15 mouse cellular contexts compared by ENCODE assay signal in genomic region chr10:39589765-39590546, GRCm38 (mm10). TPM values are rescaled to one million over a fixed set of nuclear protein-coding genes. Genes with fewer than 3 reads are reported as not detected.
A peak's percentile ranks its signal among the peaks of the same experiment; 100 is the strongest.
DNase-seq lines count a peak whose midpoint lies in the region; ATAC-seq and TF ChIP-seq lines count a peak whose summit lies in the region.
"Had no signal": no experiment of that assay in that cellular context is flagged by ENCODE, and none has a peak within 500 bp of the region (broad histone marks: within the 10 kb centered on the region; RNA-seq: fewer than 3 reads in every experiment).

No protein-coding gene starts in this region.

- 73% methylated on average over 19 of the region's 19 CpGs for WGBS in hindbrain, postnatal 0 days
- 84% methylated on average over 19 of the region's 19 CpGs for whole genome bisulfite sequencing in hindbrain, embryonic 12.5 days
- WGBS in limb, embryonic 10.5 days: 87% methylated on average over 19 of the region's 19 CpGs

- no peak for DNase-seq in hindbrain, postnatal 0 days (ENCODE audit: low spot score)
- DNase-seq in 416B (ENCODE audit: low read depth) (peak; percentile 40), ES-E14 (ENCODE audit: low read depth, low spot score) (no peak)
- peak; percentile 25 for DNase-seq in limb, embryonic 10.5 days (ENCODE audit: low spot score)
- no peak for DNase-seq in right cerebral cortex, postnatal 25 days
- no peak for DNase-seq in urinary bladder, postnatal 36 days (ENCODE audit: low spot score in 2 of 2)
- DNase-seq: adrenal gland, postnatal 36 days; cerebellum, postnatal 14 days; heart, postnatal 36 days; liver; lung, embryonic 14.5 days had no signal

- H3K36me3 ChIP-seq in hindbrain, postnatal 0 days (ENCODE audit: insufficient read depth, low read length): no peaks in the 10 kb centered on the region
- H3K36me3 ChIP-seq in hindbrain, embryonic 12.5 days: no peaks in the 10 kb centered on the region
- no peaks in the 10 kb centered on the region for H3K36me3 ChIP-seq in ES-E14 (ENCODE audit: control insufficient read depth, insufficient read depth, low read length, poor library complexity, severe bottlenecking)
- 0 out of 2 replicates have a peak, but pooled peaks cover 2% of the 10 kb centered on the region for H3K36me3 ChIP-seq in limb, embryonic 10.5 days
- H3K36me3 ChIP-seq: embryonic facial prominence, embryonic 12.5 days had no signal

- H3K27ac ChIP-seq in hindbrain, postnatal 0 days: no peak overlapping the region
- no peak overlapping the region for H3K27ac ChIP-seq in hindbrain, embryonic 12.5 days
- no peak overlapping the region for H3K27ac ChIP-seq in ES-E14 (ENCODE audit: insufficient read depth, low read depth, low read length, poor library complexity, severe bottlenecking)
- no peak overlapping the region for H3K27ac ChIP-seq in limb, embryonic 10.5 days
- H3K27ac ChIP-seq: embryonic facial prominence, embryonic 12.5 days; layer of hippocampus, adult 2 months had no signal

- H3K27me3 ChIP-seq in hindbrain, postnatal 0 days (ENCODE audit: insufficient read depth, low read length): no peaks in the 10 kb centered on the region
- H3K27me3 ChIP-seq in hindbrain, embryonic 12.5 days: no peaks in the 10 kb centered on the region
- no peaks in the 10 kb centered on the region for H3K27me3 ChIP-seq in limb, embryonic 10.5 days (ENCODE audit: low read depth, poor library complexity, severe bottlenecking)
- H3K27me3 ChIP-seq: embryonic facial prominence, embryonic 12.5 days had no signal

- no peak for TF ChIP-seq CTCF in hindbrain, postnatal 0 days (IDR thresholded peaks at IDR 0.05; ENCODE audit: low read depth)

- 0 out of 2 replicates have a peak, but pooled peaks have one; percentile 30 for ATAC-seq in hindbrain, postnatal 0 days
- ATAC-seq in hindbrain, embryonic 12.5 days (ENCODE audit: low FRiP score): no peak
- ATAC-seq: intestine, postnatal 0 days had no signal

- in situ Hi-C loops in ES-E14 (cut with MboI; ENCODE audit: low sequenced_read_pairs in 2 of 2, unreplicated experiment in 2 of 2): no loop called here

- no peaks in the 10 kb centered on the region for H3K9me3 ChIP-seq in hindbrain, postnatal 0 days (ENCODE audit: low read length)
- H3K9me3 ChIP-seq in hindbrain, embryonic 12.5 days (replicated peaks): peaks cover 15% of the 10 kb centered on the region; the same call in 1 of the 2 replicates
- H3K9me3 ChIP-seq in ES-E14 (ENCODE audit: control insufficient read depth, insufficient read depth, low read depth, low read length): 0 out of 2 replicates have a peak, but pooled peaks cover 4% of the 10 kb centered on the region
- 0 out of 2 replicates have a peak, but pooled peaks cover 2% of the 10 kb centered on the region for H3K9me3 ChIP-seq in limb, embryonic 10.5 days (replicated peaks)

- peaks cover 19% of the 10 kb centered on the region for H3K4me1 ChIP-seq in hindbrain, postnatal 0 days (ENCODE audit: insufficient read depth, low read length)
- H3K4me1 ChIP-seq in hindbrain, embryonic 12.5 days: peaks cover 39% of the 10 kb centered on the region
- peaks cover 5 to 14% of the 10 kb centered on the region in 2 experiments for H3K4me1 ChIP-seq in ES-E14 (ENCODE audit: control insufficient read depth in 2 of 2, insufficient read depth in 2 of 2, low read length in 2 of 2, poor library complexity in 1 of 2)
- peaks cover 15% of the 10 kb centered on the region for H3K4me1 ChIP-seq in limb, embryonic 10.5 days

- no peak overlapping the region for H3K4me2 ChIP-seq in hindbrain, postnatal 0 days (ENCODE audit: low read depth, low read length)
- H3K4me2 ChIP-seq in hindbrain, embryonic 12.5 days (replicated peaks): no peak overlapping the region
- H3K4me2 ChIP-seq: embryonic facial prominence, embryonic 12.5 days; lung, embryonic 14.5 days had no signal

- no peak overlapping the region for H3K4me3 ChIP-seq in hindbrain, postnatal 0 days (ENCODE audit: low read length)
- no peak overlapping the region for H3K4me3 ChIP-seq in hindbrain, embryonic 12.5 days
- H3K4me3 ChIP-seq in ES-E14 (ENCODE audit: insufficient read depth in 1 of 2, low read depth in 1 of 2, low read length in 2 of 2, poor library complexity in 1 of 2, severe bottlenecking in 1 of 2): no peak overlapping the region
- no peak overlapping the region for H3K4me3 ChIP-seq in limb, embryonic 10.5 days
- H3K4me3 ChIP-seq: embryonic facial prominence, embryonic 12.5 days; layer of hippocampus, adult 2 months had no signal

- H3K9ac ChIP-seq in hindbrain, postnatal 0 days (replicated peaks; ENCODE audit: low read length): no peak overlapping the region
- H3K9ac ChIP-seq in hindbrain, embryonic 12.5 days: no peak overlapping the region
- peak overlapping the region; percentile 9; the same call in 1 of the 2 replicates for H3K9ac ChIP-seq in ES-E14 (ENCODE audit: insufficient read depth, low read depth, low read length, poor library complexity, severe bottlenecking)
- H3K9ac ChIP-seq: embryonic facial prominence, embryonic 12.5 days; lung, embryonic 14.5 days had no signal

TF ChIP-seq in ES-E14, 5 proteins besides CTCF, POLR2A, EP300 and RAD21:
- TF ChIP-seq MAFK (IDR thresholded peaks at IDR 0.05; ENCODE audit: insufficient read depth, low read depth, low read length) (no peak), ZNF384 (IDR thresholded peaks at IDR 0.05; ENCODE audit: low read depth, low read length) (no peak), HCFC1 (IDR thresholded peaks at IDR 0.05; ENCODE audit: borderline replicate concordance, insufficient read depth, low read length) (no peak)

RNA-seq across cellular contexts. Expression of gene Traf3ip2, which starts 22.8 kb away (rescaled TPM):
- total RNA-seq in hindbrain, postnatal 0 days (2014; rRNA removed): 5.3 and 9.6 TPM in 2 replicates
- 5.7 and 6.2 TPM in 2 replicates for polyA plus RNA-seq in hindbrain, postnatal 0 days (2015; fragmentation: Nextera tagmentation; extraction: Ambion mirVana)
- 5.8 and 7.0 TPM in 2 replicates for polyA plus RNA-seq in hindbrain, embryonic 12.5 days (2016; fragmentation: Nextera tagmentation; extraction: Ambion mirVana)
- total RNA-seq in ES-E14 (2012; rRNA removed): 9.2 and 9.8 TPM in 2 replicates
- polyA plus RNA-seq in limb, embryonic 10.5 days (2016; fragmentation: Nextera tagmentation; extraction: Ambion mirVana): 7.2 and 8.7 TPM in 2 replicates

Comparison
In these comparisons a context has a peak if more than half of its experiments do, and no peak if none do; other contexts are left out.
1. DNase-seq: peak in 416B (single experiment) and limb, embryonic 10.5 days (single experiment); none in hindbrain, postnatal 0 days (single experiment), ES-E14 (single experiment), right cerebral cortex, postnatal 25 days (single experiment) and urinary bladder, postnatal 36 days (0 of 2).